Mouse (Mus musculus): ENCODE measurements around the gene Irgm1. TPM values are rescaled to one million over a fixed set of nuclear protein-coding genes. Genes with fewer than 3 reads are reported as not detected.
"Not testable (repeated sequence)": the region's sequence is repeated elsewhere in the genome, so short reads cannot be mapped to it uniquely, and the experiment has no call there.

Gene Irgm1
- polyA plus RNA-seq, 1 experiment from 2014 or later = 15.2 TPM

DNA sequence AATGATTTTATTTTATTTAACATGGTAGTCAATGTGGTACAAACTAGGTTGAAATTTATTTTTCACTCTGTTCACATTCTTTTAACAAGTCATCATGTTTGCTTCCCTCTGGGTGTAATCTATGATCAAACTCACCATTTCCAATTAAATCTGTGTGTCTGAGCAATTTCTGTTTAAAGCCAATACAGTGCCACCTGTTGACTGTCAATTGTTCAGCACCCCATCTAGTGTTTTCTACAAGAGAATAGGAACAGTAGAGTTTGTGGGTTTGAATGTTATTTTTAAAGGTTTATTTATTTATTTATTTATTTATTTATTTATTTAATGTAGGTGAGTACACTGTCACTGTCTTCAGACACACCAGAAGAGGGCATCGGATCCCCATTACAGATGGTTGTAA, 5.2 kb upstream of the Irgm1 start:
- Histone ChIP-seq H3K4me2 (no peak overlapping the region), H3K27me3 (replicated peaks; ENCODE audit: control insufficient read depth, insufficient read depth, low read length) (no peaks in the 10 kb centered on the region), H3K4me1 (replicated peaks; ENCODE audit: control insufficient read depth, insufficient read depth, low read length) (peaks cover 27% of the 10 kb centered on the region), H3K9ac (ENCODE audit: low read depth, low read length) (no peak overlapping the region), H3K27ac (ENCODE audit: low read depth, low read length) (no peak overlapping the region), H3K9me3 (ENCODE audit: control insufficient read depth, low read length) (no peaks in the 10 kb centered on the region), H3K36me3 (ENCODE audit: control insufficient read depth, insufficient read depth, low read length) (no peaks in the 10 kb centered on the region), H3K4me3 (ENCODE audit: low read depth, low read length) (no peak overlapping the region)
- ATAC-seq (replicated peaks; ENCODE audit: low FRiP score) (no peak), DNase-seq (ENCODE audit: low spot score) (no peak)
- 88% methylated on average over 1 of the region's 1 CpGs for WGBS

GRCm38 (mm10) chr11:48875343-48875837, 3.9 kb upstream of the Irgm1 start:
- H3K4me1 ChIP-seq (replicated peaks; ENCODE audit: control insufficient read depth, insufficient read depth, low read length) = peaks cover 32% of the 10 kb centered on the region
- H3K27ac ChIP-seq (ENCODE audit: low read depth, low read length); H3K9me3 ChIP-seq (ENCODE audit: control insufficient read depth, low read length); H3K36me3 ChIP-seq (ENCODE audit: control insufficient read depth, insufficient read depth, low read length); H3K9ac ChIP-seq (ENCODE audit: low read depth, low read length); H3K4me2 ChIP-seq; H3K4me3 ChIP-seq (ENCODE audit: low read depth, low read length); ATAC-seq (replicated peaks; ENCODE audit: low FRiP score); DNase-seq (ENCODE audit: low spot score); H3K27me3 ChIP-seq (replicated peaks; ENCODE audit: control insufficient read depth, insufficient read depth, low read length): not testable (repeated sequence)
- WGBS = 71% methylated on average over 1 of the region's 1 CpGs

DNA sequence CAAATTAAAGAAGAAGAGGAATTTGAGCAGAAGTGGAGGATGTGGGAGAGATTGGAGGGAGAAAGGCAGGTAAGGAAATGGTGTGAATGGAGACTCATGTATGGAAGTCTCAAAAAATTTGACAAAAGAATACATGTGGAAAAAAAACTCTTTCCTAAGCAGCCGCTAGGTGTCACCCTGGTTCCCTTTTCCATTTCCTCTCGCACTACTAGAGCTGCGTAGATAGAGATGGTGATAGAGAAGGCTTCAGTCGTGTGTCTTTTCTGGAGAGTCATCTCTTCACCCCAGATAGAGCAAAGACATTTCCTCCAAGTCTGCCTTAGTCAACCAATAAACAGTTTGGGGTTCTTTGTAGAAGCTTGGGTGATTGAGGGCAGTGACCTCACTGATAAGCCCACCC, 3.0 kb upstream of the Irgm1 start:
- H3K4me2 ChIP-seq = peak overlapping the region; percentile 88; the same call in 1 of the 2 replicates
- no peak overlapping the region for H3K9ac ChIP-seq (ENCODE audit: low read depth, low read length)
- no peaks in the 10 kb centered on the region for H3K27me3 ChIP-seq (replicated peaks; ENCODE audit: control insufficient read depth, insufficient read depth, low read length)
- DNase-seq (ENCODE audit: low spot score) = no peak
- H3K4me3 ChIP-seq (ENCODE audit: low read depth, low read length) = no peak overlapping the region
- H3K4me1 ChIP-seq (replicated peaks; ENCODE audit: control insufficient read depth, insufficient read depth, low read length) = peaks cover 37% of the 10 kb centered on the region
- no peaks in the 10 kb centered on the region for H3K36me3 ChIP-seq (ENCODE audit: control insufficient read depth, insufficient read depth, low read length)
- H3K9me3 ChIP-seq (ENCODE audit: control insufficient read depth, low read length) = no peaks in the 10 kb centered on the region
- 0 out of 2 replicates have a peak, but pooled peaks have one; percentile 13 for ATAC-seq (replicated peaks; ENCODE audit: low FRiP score)
- 2% methylated on average over 4 of the region's 4 CpGs for WGBS
- peak overlapping the region; percentile 86; the same call in 1 of the 2 replicates for H3K27ac ChIP-seq (ENCODE audit: low read depth, low read length)

DNA sequence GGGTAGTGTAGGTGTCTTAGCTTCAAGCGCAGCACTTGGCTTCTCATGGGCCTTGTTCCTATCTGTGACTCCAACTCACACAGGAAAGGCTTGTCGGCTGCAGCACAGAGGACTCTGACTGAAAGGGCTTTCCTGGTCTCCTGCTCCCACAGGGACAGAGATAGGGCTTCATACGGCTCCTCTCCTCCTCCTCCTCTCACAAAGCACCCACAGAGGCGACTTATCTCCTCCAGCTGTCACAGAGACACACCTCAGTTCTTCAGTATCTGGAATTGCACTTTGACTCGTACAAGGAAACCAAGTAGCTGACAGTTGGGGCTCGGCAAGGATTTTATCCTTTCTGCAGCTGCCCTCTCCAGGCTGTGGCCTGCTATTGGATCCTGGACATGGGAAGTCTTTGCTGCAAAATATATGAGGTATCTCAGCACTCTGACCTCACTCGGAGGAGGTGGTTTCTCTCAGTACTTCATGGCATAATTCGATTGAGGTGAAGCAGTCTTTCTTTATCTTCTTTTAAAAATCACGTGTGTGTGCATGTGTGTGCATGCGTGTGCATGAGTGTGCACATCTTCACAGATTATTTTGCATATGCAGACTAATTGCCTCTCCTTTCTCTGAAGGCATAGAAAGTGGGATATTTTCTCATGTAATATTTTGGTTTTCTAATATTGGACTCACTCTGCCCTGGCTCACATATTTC, 2.3 kb upstream of the Irgm1 start:
- ATAC-seq (replicated peaks; ENCODE audit: low FRiP score) = peak; percentile 84
- H3K4me2 ChIP-seq = peak overlapping the region; percentile 88
- no peaks in the 10 kb centered on the region for H3K36me3 ChIP-seq (ENCODE audit: control insufficient read depth, insufficient read depth, low read length)
- no peaks in the 10 kb centered on the region for H3K27me3 ChIP-seq (replicated peaks; ENCODE audit: control insufficient read depth, insufficient read depth, low read length)
- peak overlapping the region; percentile 86 for H3K27ac ChIP-seq (ENCODE audit: low read depth, low read length)
- no peak for DNase-seq (ENCODE audit: low spot score)
- H3K9ac ChIP-seq (ENCODE audit: low read depth, low read length) = peak overlapping the region; percentile 82; the same call in 1 of the 2 replicates
- no peaks in the 10 kb centered on the region for H3K9me3 ChIP-seq (ENCODE audit: control insufficient read depth, low read length)
- H3K4me1 ChIP-seq (replicated peaks; ENCODE audit: control insufficient read depth, insufficient read depth, low read length) = peaks cover 44% of the 10 kb centered on the region
- no peak overlapping the region for H3K4me3 ChIP-seq (ENCODE audit: low read depth, low read length)
- WGBS = 31% methylated on average over 10 of the region's 10 CpGs

DNA sequence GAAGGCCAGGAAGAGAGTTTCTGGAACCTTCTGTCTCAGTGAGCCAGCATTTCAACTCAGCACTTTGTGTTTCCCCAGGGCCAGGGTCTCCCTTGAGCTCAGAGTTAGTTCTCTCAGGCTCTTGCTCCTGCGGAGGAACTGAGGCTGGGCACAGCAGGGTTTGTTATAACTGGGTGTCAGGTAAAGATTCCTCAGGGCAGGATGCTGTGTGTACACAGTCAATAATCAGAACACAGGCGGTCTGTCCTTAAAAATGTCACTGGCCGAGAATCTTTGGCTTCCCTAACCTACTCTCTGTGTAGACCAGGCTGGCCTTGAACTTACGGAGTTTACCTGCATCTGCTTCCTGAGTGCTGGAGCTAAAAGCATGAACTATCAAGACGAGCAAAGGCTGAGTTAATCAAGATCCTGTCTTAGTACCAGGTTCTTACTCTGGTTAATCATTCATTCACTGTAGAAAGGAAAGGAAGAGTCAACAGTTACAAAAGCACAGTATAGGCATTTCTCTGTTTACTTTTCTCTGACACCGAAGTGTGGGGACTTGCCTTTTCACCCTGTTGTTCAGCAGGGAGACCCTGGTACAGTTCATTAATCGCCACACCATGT, 1.3 kb upstream of the Irgm1 start:
- Histone ChIP-seq H3K27me3 (replicated peaks; ENCODE audit: control insufficient read depth, insufficient read depth, low read length) (no peaks in the 10 kb centered on the region), H3K36me3 (ENCODE audit: control insufficient read depth, insufficient read depth, low read length) (no peaks in the 10 kb centered on the region), H3K9me3 (ENCODE audit: control insufficient read depth, low read length) (no peaks in the 10 kb centered on the region), H3K4me3 (ENCODE audit: low read depth, low read length) (peak overlapping the region; percentile 58; the same call in 1 of the 2 replicates), H3K4me2 (peak overlapping the region; percentile 88), H3K27ac (ENCODE audit: low read depth, low read length) (peak overlapping the region; percentile 86), H3K9ac (ENCODE audit: low read depth, low read length) (peak overlapping the region; percentile 82), H3K4me1 (replicated peaks; ENCODE audit: control insufficient read depth, insufficient read depth, low read length) (peaks cover 47% of the 10 kb centered on the region)
- DNase-seq (ENCODE audit: low spot score) (no peak), ATAC-seq (replicated peaks; ENCODE audit: low FRiP score) (peak; percentile 6; the same call in 1 of the 2 replicates)
- WGBS = 60% methylated on average over 7 of the region's 7 CpGs

- ATAC-seq (replicated peaks; ENCODE audit: low FRiP score) (no peak), DNase-seq (ENCODE audit: low spot score) (no peak)
- Histone ChIP-seq H3K36me3 (ENCODE audit: control insufficient read depth, insufficient read depth, low read length) (no peaks in the 10 kb centered on the region), H3K4me3 (ENCODE audit: low read depth, low read length) (peak overlapping the region; percentile 58), H3K9me3 (ENCODE audit: control insufficient read depth, low read length) (no peaks in the 10 kb centered on the region), H3K4me2 (peak overlapping the region; percentile 88), H3K9ac (ENCODE audit: low read depth, low read length) (peak overlapping the region; percentile 82), H3K27ac (ENCODE audit: low read depth, low read length) (peak overlapping the region; percentile 86), H3K4me1 (replicated peaks; ENCODE audit: control insufficient read depth, insufficient read depth, low read length) (peaks cover 47% of the 10 kb centered on the region), H3K27me3 (replicated peaks; ENCODE audit: control insufficient read depth, insufficient read depth, low read length) (no peaks in the 10 kb centered on the region)
- 8% methylated on average over 17 of the region's 17 CpGs for WGBS
These were observed 496 bp upstream of the Irgm1 start for GRCm38 (mm10) chr11:48871817-48872541.

DNA sequence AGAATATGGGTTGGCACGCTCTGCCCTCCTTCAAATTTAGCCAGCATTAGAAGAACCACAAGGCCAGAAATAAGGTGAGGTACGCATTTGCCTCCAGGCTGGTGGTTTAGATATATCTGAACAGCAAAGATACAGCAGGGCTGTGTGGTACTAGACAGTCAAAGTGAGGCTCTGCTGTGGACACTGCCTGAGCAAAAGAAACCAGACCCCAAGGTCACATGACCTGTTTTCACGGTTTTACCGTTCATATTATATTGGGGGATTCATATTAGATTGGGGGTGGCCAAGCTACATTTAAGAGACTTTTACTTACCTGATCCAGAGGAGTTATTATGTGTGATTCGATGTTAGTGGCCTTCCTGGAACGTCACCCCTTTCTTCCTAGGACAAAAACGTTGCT, 702 bp downstream of the Irgm1 start:
- Histone ChIP-seq H3K27ac (ENCODE audit: low read depth, low read length) (peak overlapping the region; percentile 86), H3K9me3 (ENCODE audit: control insufficient read depth, low read length) (no peaks in the 10 kb centered on the region), H3K36me3 (ENCODE audit: control insufficient read depth, insufficient read depth, low read length) (peaks cover 2% of the 10 kb centered on the region; the same call in 1 of the 2 replicates), H3K4me1 (replicated peaks; ENCODE audit: control insufficient read depth, insufficient read depth, low read length) (peaks cover 47% of the 10 kb centered on the region), H3K4me2 (peak overlapping the region; percentile 88), H3K9ac (ENCODE audit: low read depth, low read length) (peak overlapping the region; percentile 82), H3K4me3 (ENCODE audit: low read depth, low read length) (peak overlapping the region; percentile 58), H3K27me3 (replicated peaks; ENCODE audit: control insufficient read depth, insufficient read depth, low read length) (no peaks in the 10 kb centered on the region)
- peak; percentile 37 for ATAC-seq (replicated peaks; ENCODE audit: low FRiP score)
- no peak for DNase-seq (ENCODE audit: low spot score)
- 20% methylated on average over 7 of the region's 7 CpGs for WGBS

DNA sequence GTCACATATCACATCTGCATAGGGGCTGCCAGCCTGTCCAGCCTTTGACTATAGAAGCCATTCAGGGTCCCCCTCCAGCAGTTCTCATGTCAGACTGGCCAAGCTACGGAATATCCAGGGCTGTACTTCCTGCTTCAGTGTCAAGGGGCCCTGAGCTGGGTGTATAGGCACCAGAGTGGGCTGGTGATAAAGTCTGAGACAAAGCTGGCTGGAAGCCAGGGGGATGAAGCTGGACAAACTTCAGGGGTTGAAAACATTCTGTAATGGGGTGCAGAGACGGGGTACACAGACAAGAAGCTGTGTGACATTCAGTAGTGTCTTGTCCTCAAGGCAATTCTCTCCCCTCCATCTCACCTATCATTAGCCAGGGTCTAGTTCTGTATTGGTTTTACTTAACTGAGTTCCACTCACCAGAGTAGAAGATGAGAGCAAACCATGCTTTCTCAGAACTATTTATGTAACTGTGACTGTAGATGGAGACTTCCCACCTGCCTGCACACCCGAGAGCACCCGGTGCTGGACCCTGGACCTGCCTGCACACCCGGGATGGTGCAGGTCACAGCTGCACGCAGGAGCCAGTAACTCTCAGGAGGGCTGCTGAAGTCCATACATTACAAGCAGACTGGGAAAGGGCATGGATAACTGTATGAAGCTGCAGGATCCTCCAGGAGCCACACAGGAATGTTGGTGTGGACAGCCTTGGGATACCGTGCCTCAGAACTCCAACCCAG, 1.9 kb downstream of the Irgm1 start:
- Histone ChIP-seq H3K4me3 (ENCODE audit: low read depth, low read length) (peak overlapping the region; percentile 58), H3K9ac (ENCODE audit: low read depth, low read length) (peak overlapping the region; percentile 82), H3K4me1 (replicated peaks; ENCODE audit: control insufficient read depth, insufficient read depth, low read length) (peaks cover 47% of the 10 kb centered on the region)

More for the DNA sequence above, 1.9 kb downstream of the Irgm1 start:
- DNase-seq (ENCODE audit: low spot score) = no peak
- Histone ChIP-seq H3K36me3 (ENCODE audit: control insufficient read depth, insufficient read depth, low read length) (peaks cover 2% of the 10 kb centered on the region; the same call in 1 of the 2 replicates), H3K27ac (ENCODE audit: low read depth, low read length) (peak overlapping the region; percentile 44), H3K9me3 (ENCODE audit: control insufficient read depth, low read length) (no peaks in the 10 kb centered on the region), H3K4me2 (peak overlapping the region; percentile 88), H3K27me3 (replicated peaks; ENCODE audit: control insufficient read depth, insufficient read depth, low read length) (no peaks in the 10 kb centered on the region)
- ATAC-seq (replicated peaks; ENCODE audit: low FRiP score) = no peak
- 56% methylated on average over 7 of the region's 7 CpGs for WGBS

All from liver, embryonic 11.5 days (tissue).